Mouse (Mus musculus) brain, embryonic 14.5 days (tissue): ENCODE measurements around the gene Batf2.

Source experiments
- CTCF ChIP-seq: fragments of 200-500 bp; IDR thresholded peaks from 2 replicates; pipeline ENCODE4 v1.5.1; 2012; ENCODE audit warnings: inconsistent platforms, mild to moderate bottlenecking, moderate library complexity, borderline replicate concordance; ENCODE audit not compliant: insufficient read depth, insufficient read length; ENCODE audit errors: extremely low read depth
- POLR2A ChIP-seq: fragments of 200-500 bp; IDR thresholded peaks from 2 replicates; pipeline ENCODE4 v1.6.1; 2012; ENCODE audit warnings: mild to moderate bottlenecking, inconsistent platforms, borderline replicate concordance; ENCODE audit not compliant: poor library complexity, insufficient read depth, insufficient read length, severe bottlenecking; ENCODE audit errors: extremely low read depth

DNA sequence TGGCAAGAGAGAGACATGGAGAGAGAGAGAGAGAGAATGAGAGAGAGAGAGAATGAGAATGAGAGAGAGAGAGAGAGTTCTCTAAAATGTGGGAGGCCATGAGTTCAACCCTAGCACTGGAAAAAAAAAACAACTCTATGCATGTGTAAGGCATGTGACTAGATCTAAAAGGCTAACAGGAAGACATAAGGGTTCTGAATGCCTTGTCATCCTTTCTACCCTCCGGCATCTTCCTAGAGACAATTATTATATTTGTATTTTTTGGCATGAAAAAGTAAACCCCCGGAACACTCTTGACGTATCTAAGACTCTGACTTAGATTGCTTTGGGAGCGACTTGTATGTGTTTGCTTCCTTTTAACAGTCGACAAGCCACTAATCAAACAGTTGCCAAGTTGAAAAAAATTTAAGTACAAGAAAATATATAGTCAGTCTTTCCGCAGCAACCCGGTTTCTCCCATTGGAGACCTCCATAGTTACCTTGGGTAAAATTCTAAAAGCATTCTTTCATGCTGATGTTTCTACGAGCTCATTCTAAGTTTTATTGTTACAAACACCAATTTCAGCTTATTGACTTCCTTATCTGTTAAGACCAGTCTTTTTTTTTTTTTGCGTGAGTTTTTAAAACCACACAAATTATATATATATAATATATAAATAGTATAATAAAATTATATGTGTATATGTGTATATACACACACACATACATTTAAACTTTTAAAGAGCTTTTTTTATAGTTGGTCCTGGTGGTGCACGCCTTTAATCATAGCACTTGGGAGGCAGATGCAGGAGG lies 13.8 kb upstream of the Batf2 start:
- TF ChIP-seq CTCF (no peak), POLR2A (no peak)
